Mouse (Mus musculus) stomach, embryonic 16.5 days (tissue): ENCODE measurements at regions not wholly inside any gene's neighbourhood (a gene's known extent, or its start where the extent isn't known, plus 50 kb on each side); places are given as distances from the start of the nearest gene placed in this dataset.

ENCODE experiments used
- ATAC-seq: fragments of 200-750 bp; cut with Nextera tagmentation; 2 replicates; pipeline ENCODE4 v1.8.0; 2017; ENCODE audit warnings: moderate number of reproducible peaks, moderate TSS enrichment; ENCODE audit not compliant: insufficient read depth, low FRiP score
- H3K27ac ChIP-seq: fragments of 300-500 bp; sonication (generic); 2 replicates; pipeline ENCODE4 v1.5.1; 2014; ENCODE audit warnings: low read length
- H3K27me3 ChIP-seq: fragments of 300-500 bp; sonication (generic); 2 replicates; pipeline ENCODE4 v1.6.1; 2014; ENCODE audit warnings: low read length, control low read depth, mixed read lengths; ENCODE audit not compliant: control insufficient read depth, insufficient read depth
- H3K36me3 ChIP-seq: fragments of 300-500 bp; sonication (generic); 2 replicates; pipeline ENCODE4 v1.6.1; 2014; ENCODE audit warnings: low read length; ENCODE audit not compliant: control insufficient read depth, insufficient read depth
- H3K4me1 ChIP-seq: fragments of 300-500 bp; sonication (generic); 2 replicates; pipeline ENCODE4 v1.6.1; 2014; ENCODE audit warnings: low read length, control low read depth, mixed read lengths; ENCODE audit not compliant: control insufficient read depth, insufficient read depth
- H3K4me2 ChIP-seq: fragments of 300-500 bp; sonication (generic); 2 replicates; pipeline ENCODE4 v1.6.1; 2014; ENCODE audit warnings: low read depth, low read length, mixed read lengths
- H3K4me3 ChIP-seq: fragments of 300-500 bp; sonication (generic); replicated peaks from 2 replicates; pipeline ENCODE4 v1.5.1; 2014; ENCODE audit warnings: mild to moderate bottlenecking, low read length
- H3K9ac ChIP-seq: fragments of 300-500 bp; sonication (generic); 2 replicates; pipeline ENCODE4 v1.6.1; 2014; ENCODE audit warnings: low read length
- H3K9me3 ChIP-seq: fragments of 300-500 bp; sonication (generic); replicated peaks from 2 replicates; pipeline ENCODE4 v1.6.1; 2016; ENCODE audit warnings: low read length, control low read depth; ENCODE audit not compliant: control insufficient read depth
- WGBS: fragments of 180-500 bp; shearing (Covaris S2); extraction: QIAGEN DNeasy Blood & Tissue Kit; methylation state at CpG from one replicate; pipeline ENCODE4 v1.1.7; 2014; 5-methylcytosine and 5-hydroxymethylcytosine counted together

- Histone ChIP-seq H3K4me1 (no peaks in the 10 kb centered on the region), H3K4me3 (no peak overlapping the region), H3K9me3 (no peaks in the 10 kb centered on the region), H3K27ac (no peak overlapping the region), H3K36me3 (no peaks in the 10 kb centered on the region), H3K4me2 (no peak overlapping the region), H3K9ac (no peak overlapping the region), H3K27me3 (no peaks in the 10 kb centered on the region)
- 48% methylated on average over 2 of the region's 2 CpGs for WGBS
- ATAC-seq = no peak
These were observed 492.5 kb downstream of the Sox2 start for GRCm38 (mm10) chr3:35142683-35143082.

- no peaks in the 10 kb centered on the region for H3K9me3 ChIP-seq
- H3K4me1 ChIP-seq = 0 out of 2 replicates have a peak, but pooled peaks cover 5% of the 10 kb centered on the region
- 90% methylated on average over 2 of the region's 2 CpGs for WGBS
- no peak overlapping the region for H3K4me2 ChIP-seq
- no peaks in the 10 kb centered on the region for H3K36me3 ChIP-seq
- H3K27ac ChIP-seq = no peak overlapping the region
- no peak overlapping the region for H3K9ac ChIP-seq
- no peak overlapping the region for H3K4me3 ChIP-seq
- no peak for ATAC-seq
- H3K27me3 ChIP-seq = no peaks in the 10 kb centered on the region
These were observed 495.4 kb downstream of the Sox2 start for GRCm38 (mm10) chr3:35145569-35145968.

GRCm38 (mm10) chr3:35146681-35147080 is 496.5 kb downstream of the Sox2 start:
- 79% methylated on average over 5 of the region's 5 CpGs for WGBS
- H3K27ac ChIP-seq = no peak overlapping the region

DNA sequence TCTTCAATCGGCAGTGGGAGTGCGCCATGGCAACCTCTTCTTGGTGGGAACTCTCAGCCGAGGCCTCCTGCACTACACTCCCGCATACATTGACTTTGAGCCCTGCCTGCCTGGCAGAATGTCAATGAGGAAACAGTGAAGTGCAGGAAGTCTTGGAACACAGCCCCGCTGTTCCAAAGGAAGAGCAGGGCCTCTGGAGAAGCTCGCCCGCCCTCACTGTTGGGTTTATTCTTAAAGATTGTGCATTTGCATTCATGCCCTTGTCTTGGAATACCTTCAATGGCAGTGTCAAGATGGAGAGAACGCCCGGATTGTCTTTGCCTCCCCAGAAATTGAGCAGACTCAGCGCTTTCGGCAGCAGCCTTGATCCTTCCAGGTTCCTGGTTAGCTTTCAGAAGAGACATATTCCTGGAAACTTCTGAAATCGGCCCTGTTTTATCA is 499.1 kb downstream of the Sox2 start:
- no peaks in the 10 kb centered on the region for H3K9me3 ChIP-seq
- no peak overlapping the region for H3K4me3 ChIP-seq
- no peaks in the 10 kb centered on the region for H3K36me3 ChIP-seq
- peak; percentile 52; the same call in 1 of the 2 replicates for ATAC-seq
- H3K27me3 ChIP-seq = no peaks in the 10 kb centered on the region
- 0 out of 2 replicates have a peak, but pooled peaks cover 5% of the 10 kb centered on the region for H3K4me1 ChIP-seq
- H3K27ac ChIP-seq = peak overlapping the region; percentile 38; the same call in 1 of the 2 replicates
- WGBS = 36% methylated on average over 12 of the region's 12 CpGs
- 0 out of 2 replicates have a peak overlapping the region, but pooled peaks have one; percentile 27 for H3K4me2 ChIP-seq
- H3K9ac ChIP-seq = no peak overlapping the region

More at GRCm38 (mm10) chr3:35146681-35147080, 496.5 kb downstream of the Sox2 start:
- Histone ChIP-seq H3K9me3 (no peaks in the 10 kb centered on the region), H3K9ac (no peak overlapping the region), H3K4me1 (0 out of 2 replicates have a peak, but pooled peaks cover 5% of the 10 kb centered on the region), H3K4me3 (no peak overlapping the region), H3K36me3 (no peaks in the 10 kb centered on the region), H3K27me3 (no peaks in the 10 kb centered on the region), H3K4me2 (no peak overlapping the region)
- no peak for ATAC-seq

DNA sequence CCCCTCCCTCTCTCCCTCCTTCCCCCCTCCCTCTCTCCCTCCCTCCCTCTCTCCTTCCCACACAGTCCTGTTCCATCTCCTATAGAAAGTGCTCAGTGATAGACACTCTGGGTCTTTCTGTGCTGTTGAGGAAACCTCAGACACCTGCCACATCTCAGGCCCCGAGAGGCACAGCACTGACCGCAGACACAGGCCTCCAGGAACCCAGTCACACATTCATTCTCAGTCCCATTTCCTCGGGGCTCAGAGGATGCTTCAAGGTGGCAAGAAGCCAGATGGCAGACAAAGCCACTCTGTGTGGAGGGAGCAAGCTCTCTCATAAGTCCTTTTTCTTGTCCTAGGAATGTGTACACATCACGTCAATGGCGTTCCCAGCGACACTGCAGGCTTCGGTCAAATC is 502.0 kb downstream of the Sox2 start:
- Histone ChIP-seq H3K36me3 (no peaks in the 10 kb centered on the region), H3K27me3 (no peaks in the 10 kb centered on the region), H3K9ac (no peak overlapping the region), H3K27ac (no peak overlapping the region), H3K4me2 (no peak overlapping the region), H3K9me3 (no peaks in the 10 kb centered on the region), H3K4me1 (0 out of 2 replicates have a peak, but pooled peaks cover 5% of the 10 kb centered on the region), H3K4me3 (no peak overlapping the region)
- ATAC-seq = no peak
- WGBS = 69% methylated on average over 7 of the region's 7 CpGs

GRCm38 (mm10) chr3:35154266-35154665 is 504.1 kb downstream of the Sox2 start:
- no peak overlapping the region for H3K4me2 ChIP-seq
- H3K27me3 ChIP-seq = no peaks in the 10 kb centered on the region
- no peaks in the 10 kb centered on the region for H3K9me3 ChIP-seq
- no peaks in the 10 kb centered on the region for H3K36me3 ChIP-seq
- no peak overlapping the region for H3K27ac ChIP-seq
- no peak for ATAC-seq
- no peaks in the 10 kb centered on the region for H3K4me1 ChIP-seq
- no peak overlapping the region for H3K4me3 ChIP-seq
- H3K9ac ChIP-seq = no peak overlapping the region
- 43% methylated on average over 6 of the region's 6 CpGs for WGBS

DNA sequence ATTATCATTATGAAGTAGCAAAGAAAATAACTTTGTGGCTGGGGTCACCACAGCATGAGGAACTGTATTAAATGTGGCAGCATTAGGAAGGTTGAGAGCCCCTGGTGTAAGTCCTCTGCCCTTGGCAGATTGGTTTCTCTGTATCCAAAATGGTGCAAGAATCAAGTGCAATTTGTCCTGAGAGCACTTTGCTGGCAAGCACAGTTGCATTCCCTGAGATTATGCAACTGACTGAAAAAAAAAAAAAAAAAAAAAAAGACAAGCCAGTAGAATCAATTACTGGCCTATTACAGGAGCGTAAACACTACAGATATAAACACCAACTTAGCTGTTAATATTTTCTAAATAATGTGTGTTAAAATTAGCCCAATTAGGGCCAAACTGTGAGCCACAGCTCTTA is 518.5 kb downstream of the Sox2 start:
- H3K27me3 ChIP-seq = no peaks in the 10 kb centered on the region
- H3K4me2 ChIP-seq = no peak overlapping the region
- no peak for ATAC-seq
- H3K9ac ChIP-seq = no peak overlapping the region
- H3K27ac ChIP-seq = no peak overlapping the region
- no peaks in the 10 kb centered on the region for H3K9me3 ChIP-seq
- H3K4me1 ChIP-seq = no peaks in the 10 kb centered on the region
- WGBS = 92% methylated on average over 1 of the region's 1 CpGs
- H3K4me3 ChIP-seq = no peak overlapping the region
- H3K36me3 ChIP-seq = no peaks in the 10 kb centered on the region

GRCm38 (mm10) chr3:35178759-35179440 is 528.7 kb downstream of the Sox2 start:
- H3K4me3 ChIP-seq = no peak overlapping the region
- H3K4me1 ChIP-seq = no peaks in the 10 kb centered on the region
- H3K9me3 ChIP-seq = no peaks in the 10 kb centered on the region
- WGBS = 90% methylated on average over 12 of the region's 12 CpGs
- H3K27me3 ChIP-seq = no peaks in the 10 kb centered on the region
- H3K9ac ChIP-seq = no peak overlapping the region
- H3K36me3 ChIP-seq = no peaks in the 10 kb centered on the region
- no peak for ATAC-seq
- no peak overlapping the region for H3K27ac ChIP-seq
- H3K4me2 ChIP-seq = no peak overlapping the region

GRCm38 (mm10) chr3:35208526-35208925 is 545.4 kb upstream of the Atp11b start:
- Histone ChIP-seq H3K4me1 (no peaks in the 10 kb centered on the region), H3K27me3 (no peaks in the 10 kb centered on the region), H3K4me2 (no peak overlapping the region), H3K36me3 (no peaks in the 10 kb centered on the region), H3K9me3 (no peaks in the 10 kb centered on the region), H3K4me3 (no peak overlapping the region), H3K9ac (no peak overlapping the region), H3K27ac (no peak overlapping the region)
- no peak for ATAC-seq
- WGBS = 86% methylated on average over 5 of the region's 5 CpGs
